Mouse (Mus musculus): ENCODE measurements around the gene Macrod2.

Gene Macrod2

DNA sequence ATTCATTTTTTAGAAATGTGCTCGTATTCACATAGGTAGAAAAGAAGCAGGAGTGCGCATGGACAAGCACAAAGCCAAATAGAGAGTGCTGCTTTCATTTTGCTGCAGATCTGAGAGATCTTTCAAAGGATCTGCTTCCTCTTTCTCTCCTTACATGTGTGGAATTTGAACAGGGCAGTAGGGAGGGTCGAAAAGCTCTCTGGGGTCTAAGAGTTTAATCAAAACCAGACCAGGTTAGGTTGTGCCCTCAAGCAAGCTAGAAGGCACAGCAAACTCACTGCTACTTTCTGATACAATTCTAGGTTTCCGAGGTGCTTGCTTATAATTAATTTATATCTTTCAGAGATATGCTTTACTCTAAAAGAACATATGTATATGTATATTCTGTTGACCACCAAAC lies 1196.2 kb downstream of the Macrod2 start:
- intact Hi-C loops (cut with DNase I) = no loop called here

DNA sequence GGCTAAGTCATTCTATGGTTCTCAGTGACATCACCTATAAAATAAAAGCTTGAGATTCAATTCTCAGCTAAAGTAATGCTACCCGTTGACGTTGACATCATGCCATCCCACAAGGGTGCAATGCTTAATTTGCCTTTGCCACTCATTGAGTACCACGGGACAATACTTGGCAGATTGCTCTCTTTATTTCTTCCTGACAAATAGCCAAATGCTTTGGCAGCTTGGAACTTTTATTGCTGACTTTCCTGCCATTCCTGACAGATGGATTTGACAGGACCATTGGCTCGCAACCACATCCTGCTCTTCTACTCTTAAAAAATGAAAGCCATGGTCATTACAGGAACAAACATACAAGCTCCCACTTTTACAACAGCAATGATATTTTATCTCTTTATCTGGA lies 1199.7 kb downstream of the Macrod2 start:
- intact Hi-C loops (cut with DNase I) = no loop called here

DNA sequence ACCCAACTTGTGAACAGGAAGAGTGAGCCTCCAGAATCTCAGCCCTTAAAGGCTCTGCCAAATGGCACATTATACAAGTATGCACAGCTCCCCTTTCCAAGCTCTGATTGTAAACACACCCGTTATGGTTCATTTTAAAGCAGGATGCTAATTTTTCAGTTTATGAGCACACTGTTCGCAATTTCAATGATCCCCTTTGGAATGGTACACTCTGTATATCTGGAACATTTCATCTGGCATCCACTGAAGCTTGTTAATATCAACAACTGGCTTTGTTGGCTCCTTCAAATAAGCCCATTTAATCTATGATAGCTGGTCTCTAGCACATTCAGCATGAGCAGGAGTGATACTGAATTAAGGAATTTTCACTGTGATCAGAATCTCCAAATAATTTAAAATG lies 1222.6 kb downstream of the Macrod2 start:
- intact Hi-C loops (cut with DNase I) = no loop called here

DNA sequence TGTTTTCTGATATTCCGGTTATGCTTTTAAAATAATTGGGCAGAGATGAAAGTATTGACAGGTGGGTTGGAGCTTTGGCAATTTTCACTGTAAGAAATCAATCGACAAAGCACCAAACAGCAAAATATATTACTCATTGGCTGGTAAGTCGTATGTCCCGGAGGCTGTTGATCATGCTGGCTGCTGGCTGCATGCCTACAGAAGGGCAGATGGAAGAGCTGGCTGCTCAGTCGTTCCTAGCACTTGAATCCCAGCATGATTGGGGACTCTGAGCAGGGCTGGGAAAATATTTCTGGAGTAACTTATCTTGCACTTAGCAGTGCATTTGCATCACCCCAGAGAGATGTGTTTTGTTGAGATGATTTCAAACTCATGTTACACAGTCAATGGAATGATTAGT lies 1223.1 kb downstream of the Macrod2 start:
- intact Hi-C loops (cut with DNase I) = no loop called here

DNA sequence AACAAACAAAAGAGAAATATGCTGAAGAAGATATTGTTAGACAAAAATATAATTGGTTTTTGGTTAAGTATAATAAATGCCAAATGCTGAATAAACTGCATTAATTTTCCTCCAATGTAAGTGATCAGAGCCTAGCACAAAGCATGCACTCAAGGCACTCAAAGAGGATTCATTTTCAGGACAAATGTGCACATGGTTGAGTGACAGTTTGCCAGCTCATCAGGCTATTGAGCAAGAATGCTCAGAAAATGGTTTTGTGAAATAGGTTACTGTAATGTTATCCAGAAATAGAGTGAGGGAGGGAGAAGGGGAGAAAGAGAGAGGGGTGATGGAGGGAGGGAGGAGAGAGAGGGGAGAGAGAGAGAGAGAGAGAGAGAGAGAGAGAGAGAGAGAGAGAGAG lies 1268.9 kb downstream of the Macrod2 start:
- intact Hi-C loops (cut with DNase I) = no loop called here

DNA sequence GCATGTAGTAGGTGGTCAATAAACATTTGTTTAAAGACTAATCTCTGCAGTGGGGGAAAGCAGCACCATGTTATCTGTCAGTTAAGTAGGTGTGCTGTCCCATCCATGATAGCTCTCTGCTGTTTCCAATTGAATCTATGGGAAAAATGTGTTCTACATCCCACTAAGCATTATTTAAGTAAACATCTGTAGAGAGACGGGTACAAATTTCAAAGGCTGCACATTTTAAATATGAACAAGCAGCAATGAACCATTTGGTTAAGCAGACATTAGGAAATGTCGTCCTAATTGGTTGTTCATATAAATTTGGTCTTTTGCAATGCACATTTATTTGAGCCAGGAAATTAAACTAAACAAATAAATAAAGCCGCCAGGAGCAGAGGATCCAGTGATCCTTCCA lies 1277.7 kb downstream of the Macrod2 start:
- intact Hi-C loops (cut with DNase I) = no loop called here

DNA sequence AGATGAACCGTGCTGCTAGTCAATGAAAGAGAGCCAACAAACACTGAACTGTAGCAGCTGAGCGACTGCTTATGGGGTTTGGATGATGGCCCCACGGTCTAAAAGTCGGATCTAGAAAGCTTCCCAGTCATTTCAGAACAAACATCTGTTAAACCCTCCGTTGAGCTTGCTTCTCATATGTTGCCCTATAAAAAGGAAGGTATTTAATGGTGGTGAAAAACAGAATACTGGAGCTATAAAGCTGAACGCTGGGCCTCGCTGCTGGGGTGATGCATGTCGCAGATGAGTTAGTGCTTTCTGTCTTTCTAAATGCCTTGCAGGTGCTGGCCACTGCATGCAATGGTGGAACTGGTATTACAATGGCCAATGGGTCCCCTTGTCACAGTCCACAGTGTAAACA lies 1278.3 kb downstream of the Macrod2 start:
- intact Hi-C loops (cut with DNase I) = no loop called here

DNA sequence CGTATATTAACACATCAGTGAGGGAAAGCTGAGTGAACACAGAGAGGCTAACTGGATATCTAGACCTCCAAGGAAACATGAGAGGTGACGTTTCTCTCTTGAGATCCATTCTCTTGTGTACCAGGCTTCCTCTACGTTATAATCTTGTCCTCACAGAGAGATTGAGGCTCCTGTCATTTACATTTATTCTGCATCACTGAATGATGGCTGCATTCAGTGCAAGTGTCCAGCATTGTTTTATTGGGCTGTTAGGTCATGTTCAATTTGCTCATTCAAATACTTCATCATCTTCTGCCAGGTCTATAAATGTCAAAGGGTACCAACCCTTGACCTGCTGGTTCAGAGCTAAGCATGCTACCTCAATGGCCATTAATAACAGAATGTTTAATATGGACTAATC lies 1302.4 kb downstream of the Macrod2 start:
- intact Hi-C loops (cut with DNase I) = no loop called here

DNA sequence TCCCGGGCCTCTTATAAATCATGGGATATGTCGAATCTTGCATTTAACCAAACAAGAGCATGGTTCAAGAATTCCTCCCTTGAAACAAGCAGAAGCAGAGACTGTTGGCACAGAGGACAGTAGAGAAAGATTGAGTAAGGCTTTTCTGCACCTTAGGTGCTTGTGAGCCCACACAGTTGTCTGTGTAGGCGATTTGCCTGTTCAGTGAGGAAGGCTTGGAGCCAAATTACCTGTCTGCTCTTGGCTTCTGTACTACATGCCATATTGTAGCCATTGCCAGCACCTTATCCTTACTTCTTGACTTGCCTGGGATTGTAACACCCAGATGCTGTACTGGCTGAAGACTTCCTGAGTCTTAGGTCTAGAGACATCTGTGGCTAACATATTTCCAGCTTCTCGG lies 1303.2 kb downstream of the Macrod2 start:
- intact Hi-C loops (cut with DNase I) = no loop called here

DNA sequence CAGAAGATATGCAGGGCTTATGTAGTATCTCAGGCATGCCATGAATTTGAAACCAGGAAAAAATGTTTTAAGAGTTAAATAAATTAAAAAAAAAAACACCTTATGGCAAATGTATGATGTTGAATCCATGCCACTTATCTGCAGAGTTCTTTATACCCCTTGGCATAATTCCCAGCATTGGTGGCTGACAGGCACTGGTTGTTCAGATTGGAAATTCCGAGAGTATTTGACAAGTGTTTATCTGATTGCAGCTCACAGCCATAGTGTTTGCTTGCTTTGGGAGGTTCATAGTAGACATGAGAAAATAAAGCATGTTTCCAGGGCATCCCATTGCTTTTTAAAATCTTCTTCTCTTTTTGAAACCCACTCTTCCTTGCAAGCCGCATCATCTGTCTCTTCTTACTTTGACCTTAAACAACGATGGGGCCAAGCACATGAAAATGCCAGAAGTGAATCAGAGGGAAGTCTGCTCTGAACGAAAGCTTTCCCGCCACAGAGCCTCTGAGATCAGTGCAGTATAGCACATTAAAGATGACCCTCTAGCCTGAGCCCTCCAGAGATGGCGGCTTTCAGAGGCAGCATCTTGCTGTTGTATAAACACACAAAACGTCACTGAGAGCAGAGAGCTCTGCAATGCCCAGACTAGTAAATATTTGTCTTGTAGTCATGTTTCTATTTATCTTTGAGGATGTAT lies 1305.8 kb downstream of the Macrod2 start:
- intact Hi-C loops (cut with DNase I) = no loop called here

DNA sequence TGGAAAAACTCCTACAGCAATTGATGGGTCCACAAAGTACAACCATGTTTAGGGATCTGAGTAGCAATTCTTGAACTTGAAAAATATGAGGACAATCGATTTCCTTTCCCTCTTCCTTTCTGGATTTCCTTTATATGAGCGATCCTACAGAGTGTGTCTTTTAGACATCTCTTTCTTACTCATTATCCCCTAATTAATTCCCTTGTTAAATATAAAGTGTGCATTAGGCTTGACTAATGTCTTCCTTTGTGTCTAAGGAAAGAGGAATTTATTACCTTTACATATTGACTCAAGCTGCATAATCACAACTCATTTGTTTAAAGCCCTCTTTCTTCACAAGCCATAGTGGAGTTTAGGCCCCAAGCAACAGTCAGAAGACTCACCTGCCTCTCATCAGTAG lies 1316.7 kb downstream of the Macrod2 start:
- intact Hi-C loops (cut with DNase I) = no loop called here

DNA sequence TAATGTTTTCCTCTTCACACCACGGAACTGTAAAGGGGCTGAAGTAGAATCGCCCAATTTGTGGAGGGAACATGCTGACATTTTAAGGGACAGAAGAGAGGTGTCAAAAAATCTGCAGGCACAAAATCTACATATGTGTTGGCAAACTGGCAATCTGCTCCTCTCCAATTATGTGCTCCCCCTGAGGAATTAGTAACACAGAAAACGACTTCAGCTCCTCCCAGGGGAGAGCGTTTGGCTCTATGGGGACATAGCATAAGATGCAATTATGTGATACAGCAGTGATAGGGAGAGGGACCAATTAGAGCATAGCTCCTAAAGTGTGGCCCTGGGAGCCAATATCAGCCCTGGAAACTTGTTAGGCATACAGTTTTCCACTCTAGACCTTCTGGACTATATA lies 1317.2 kb downstream of the Macrod2 start:
- intact Hi-C loops (cut with DNase I) = no loop called here

DNA sequence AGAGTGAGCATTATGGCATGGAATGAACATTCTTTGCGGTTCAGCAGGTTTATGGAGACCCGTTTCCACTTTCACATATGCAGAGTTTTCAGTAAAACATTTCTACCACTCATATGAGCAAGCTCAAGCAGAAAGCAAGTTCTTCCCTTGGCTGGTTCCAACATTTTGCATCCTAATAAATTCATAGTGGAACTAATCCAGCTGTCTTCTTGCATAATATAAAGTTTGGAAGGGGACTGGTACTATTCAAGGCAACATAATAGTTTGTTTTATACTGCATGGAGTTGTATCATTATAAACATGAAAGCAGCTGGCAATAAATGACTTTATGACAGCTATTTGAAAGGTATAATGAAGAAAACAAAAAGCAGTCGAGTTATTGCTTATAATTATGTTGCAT lies 1320.0 kb downstream of the Macrod2 start:
- intact Hi-C loops (cut with DNase I) = no loop called here

DNA sequence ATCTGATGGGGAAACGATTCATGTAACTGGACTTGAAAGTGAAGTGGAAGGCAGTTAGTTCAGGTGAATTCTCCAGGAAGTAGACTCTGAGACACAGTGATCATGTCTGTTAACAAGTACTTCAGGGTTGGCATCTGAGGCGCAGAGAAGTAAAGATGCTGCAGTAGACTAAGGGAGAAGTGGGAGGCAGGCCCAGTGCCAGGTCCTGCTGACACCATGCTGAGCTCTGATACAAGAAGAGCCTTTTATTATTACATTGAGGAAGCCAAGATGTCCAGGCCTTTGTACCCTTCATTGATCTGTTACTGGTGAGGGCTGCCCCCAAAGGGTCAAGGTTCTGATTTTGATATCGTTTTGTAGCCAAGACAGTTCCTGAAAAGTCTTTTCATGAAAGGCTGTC lies 1327.4 kb downstream of the Macrod2 start:
- intact Hi-C loops (cut with DNase I) = no loop called here

DNA sequence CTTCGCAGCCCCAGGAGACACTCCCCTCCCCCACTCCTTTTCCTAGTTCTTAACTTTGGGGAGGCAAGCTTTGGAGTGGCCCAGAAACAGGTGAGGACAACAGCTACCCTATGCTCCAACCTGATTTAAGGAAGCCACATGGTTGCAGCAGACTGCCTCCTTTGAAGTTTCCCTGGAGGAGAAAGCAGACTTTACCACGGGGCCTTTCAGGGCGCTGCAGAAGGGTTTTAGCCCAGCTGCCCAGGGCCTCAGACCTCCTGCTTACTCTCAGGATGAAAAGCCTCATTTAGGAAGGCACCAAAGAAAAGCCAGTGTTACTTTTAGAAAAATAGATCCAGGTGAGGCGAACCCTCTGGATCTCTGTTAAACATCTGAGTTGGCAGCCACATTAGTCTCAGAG lies 1333.9 kb downstream of the Macrod2 start:
- intact Hi-C loops (cut with DNase I) = no loop called here

DNA sequence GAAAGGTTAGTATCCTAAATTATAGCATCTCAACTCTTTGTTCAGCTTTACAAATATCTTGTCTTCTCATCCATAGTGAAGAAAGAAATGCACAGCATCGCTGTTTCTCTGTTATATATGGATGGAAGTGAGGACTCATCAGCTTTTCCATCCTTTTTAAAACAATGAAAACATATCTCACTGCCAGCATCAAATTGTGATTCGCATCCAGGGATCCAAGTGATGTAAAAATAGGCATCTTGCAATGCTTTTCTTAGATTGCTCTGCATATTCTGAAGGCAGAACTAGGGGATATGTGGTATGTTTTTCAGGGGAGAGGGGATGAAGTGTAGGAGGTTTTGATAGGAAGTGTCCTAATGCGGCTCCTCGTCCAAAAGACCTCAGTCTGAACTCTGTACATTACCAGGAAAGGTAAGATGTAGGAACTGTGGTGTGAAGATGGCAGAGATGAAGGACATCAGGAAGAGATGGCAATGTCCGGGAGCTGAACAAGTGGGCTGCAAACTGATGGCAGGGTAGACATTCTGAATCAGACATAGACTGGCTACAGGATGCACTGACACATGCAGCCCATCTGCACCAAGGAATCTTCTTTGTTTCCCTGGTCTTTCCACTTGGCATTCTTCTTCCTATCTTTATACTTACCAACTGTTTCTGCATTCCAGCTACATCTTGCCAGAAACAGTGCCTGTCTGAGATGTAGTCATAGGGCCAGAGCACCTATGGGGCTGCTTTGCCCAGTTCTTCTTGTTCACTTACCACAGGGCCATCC lies 1341.8 kb downstream of the Macrod2 start:
- intact Hi-C loops (cut with DNase I) = no loop called here

DNA sequence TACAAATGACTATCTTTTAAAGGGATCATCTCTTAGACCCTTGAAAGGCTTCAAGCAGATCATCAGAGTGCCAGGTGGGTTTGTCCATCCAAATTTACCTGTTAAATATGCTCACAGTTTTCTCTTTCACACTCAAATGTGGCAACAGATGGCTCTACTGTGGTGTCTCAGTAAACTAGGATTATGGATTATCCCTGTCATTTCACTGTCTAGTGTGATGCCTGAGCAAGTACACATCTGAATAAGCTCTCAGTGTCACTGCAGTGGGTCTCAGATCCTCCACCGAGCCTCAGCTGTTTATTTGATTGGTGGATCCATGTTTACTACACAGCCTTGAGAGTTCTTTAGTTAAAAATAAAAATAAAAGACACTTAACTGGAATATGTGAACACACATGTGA lies 1343.6 kb downstream of the Macrod2 start:
- intact Hi-C loops (cut with DNase I) = no loop called here

DNA sequence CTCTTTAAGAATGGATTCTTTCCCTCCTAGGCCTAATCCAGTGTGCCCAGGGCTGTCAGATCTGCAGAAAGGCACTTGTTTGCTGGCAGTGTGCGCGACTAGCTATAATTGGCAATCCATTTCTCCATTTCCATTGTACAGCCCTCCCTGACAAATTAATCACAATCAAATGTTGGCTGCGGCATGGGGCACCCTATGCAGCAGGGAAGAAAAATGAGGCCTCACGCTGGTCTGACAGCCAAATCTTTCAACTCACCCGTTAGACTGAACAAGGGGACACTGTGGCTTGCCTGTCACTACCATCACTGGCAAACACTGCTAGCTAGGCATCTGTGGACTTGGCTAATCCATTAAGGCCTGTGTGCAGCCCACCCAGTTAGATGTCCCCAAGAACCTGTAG lies 1345.2 kb downstream of the Macrod2 start:
- intact Hi-C loops (cut with DNase I) = no loop called here

DNA sequence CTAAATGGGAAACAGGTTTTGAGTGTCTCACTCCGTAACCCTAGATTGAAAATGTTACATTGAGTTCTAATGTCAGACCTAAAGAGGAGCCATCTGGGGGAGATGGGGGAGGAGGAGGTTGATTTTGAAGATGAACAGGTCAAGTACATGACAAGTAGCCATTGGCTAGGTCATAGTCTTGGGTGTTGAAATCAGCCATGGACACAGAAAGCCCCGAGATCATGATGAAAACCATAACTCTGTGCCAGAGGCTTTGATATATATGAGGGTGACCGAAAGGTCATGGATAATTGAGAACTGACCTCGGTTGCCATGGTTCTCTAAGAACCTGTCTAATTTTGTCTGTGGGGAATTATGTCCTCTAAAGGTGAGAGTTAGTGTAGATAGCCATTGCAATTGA lies 1405.1 kb downstream of the Macrod2 start:
- intact Hi-C loops (cut with DNase I) = no loop called here

DNA sequence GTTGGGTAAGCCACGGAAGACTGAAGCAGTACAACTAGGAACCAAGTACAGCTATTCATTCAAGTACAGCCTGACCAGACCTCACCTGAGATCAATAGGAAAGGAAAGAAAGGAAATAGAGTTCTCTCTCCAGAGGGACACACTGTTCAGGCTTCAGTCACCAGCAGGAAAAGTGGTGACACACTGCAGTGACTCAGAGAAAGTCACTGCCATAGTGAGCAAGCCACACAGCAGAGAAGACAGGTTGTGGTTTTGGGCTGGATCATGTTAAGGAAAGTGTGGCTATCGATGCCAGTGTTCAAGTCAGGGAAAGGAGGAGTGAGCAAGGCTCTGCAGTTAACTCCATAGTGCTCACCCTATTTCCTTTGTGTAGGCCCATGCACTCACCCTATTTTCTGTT lies 1405.8 kb downstream of the Macrod2 start:
- intact Hi-C loops (cut with DNase I) = no loop called here

DNA sequence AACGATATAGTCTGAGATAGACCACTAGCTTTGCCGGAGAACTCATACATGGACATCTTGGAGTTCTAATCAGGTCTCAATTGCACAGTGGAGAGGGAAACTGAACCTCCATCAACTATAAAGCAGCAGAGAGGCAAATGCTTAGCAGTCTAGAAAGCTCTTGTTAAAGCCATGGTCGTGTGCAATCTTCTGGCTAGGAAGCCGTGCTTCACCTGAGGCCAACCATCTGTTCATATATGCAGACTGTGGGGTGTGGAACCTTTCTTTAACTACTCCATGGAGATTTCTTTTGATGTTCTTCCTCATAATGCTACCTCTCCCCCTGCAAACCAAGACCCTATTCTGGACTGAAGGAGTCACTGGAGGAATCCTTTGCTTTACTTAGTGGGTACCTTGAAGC lies 1421.2 kb downstream of the Macrod2 start:
- intact Hi-C loops (cut with DNase I) = no loop called here

DNA sequence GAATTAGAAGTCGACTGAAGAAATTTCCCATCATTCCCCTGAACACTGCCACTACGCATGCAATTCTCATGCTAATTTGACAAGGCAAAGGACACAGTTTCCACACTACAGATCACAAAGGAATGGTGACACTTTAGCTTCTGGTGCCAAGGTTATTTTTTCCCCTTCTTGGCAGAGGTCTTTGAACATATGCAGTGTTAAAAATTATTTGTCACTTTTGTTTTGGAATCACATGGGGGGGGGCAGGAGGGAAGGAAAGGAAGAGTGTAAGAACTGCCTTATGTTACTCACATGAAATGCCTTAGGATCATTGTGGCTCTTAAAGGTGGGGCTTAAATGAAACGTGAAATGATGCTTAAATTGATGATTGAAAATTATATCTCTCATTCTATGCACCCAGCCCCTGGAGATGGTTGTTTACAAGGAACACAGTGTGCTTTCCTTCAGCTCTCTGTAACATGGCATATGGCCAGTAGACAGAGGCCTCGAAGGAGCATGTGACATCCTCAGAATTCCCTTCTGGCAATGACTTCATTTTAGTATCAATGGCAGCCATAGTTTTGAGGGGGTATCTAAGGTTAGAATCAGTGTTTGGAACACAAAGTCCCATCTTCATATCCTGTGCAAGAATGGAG lies 1422.6 kb downstream of the Macrod2 start:
- intact Hi-C loops (cut with DNase I) = no loop called here

DNA sequence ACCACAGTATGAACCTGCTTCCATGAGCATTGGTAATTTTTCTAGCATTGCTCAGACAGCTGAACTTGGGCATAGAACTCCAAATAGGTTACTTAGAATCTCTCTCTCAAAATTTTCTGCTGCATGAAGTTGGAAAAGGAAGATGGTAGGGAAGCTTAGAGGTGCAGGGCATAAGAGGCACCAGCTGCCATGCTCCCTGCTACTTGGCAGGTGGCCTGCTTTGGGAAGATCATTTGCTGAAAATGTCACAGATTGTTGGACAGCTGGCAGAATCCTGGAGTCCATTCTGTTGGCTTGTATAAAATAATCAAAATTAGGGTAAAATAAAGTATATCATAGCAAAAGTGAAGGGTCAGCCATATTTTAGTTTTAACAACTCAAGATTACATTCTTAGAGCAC lies 1425.7 kb downstream of the Macrod2 start:
- intact Hi-C loops (cut with DNase I) = no loop called here

Measured in adrenal gland (tissue).